Mouse (Mus musculus) limb, embryonic 12.5 days (tissue): ENCODE results near the gene Smg9. TPM values are rescaled to one million over a fixed set of nuclear protein-coding genes. Genes with fewer than 3 reads are reported as not detected.

Experiments
- ATAC-seq: fragments of 200-750 bp; cut with Nextera tagmentation; 2 replicates; pipeline ENCODE4 v1.8.0; 2017; ENCODE audit warnings: low read depth, moderate TSS enrichment; ENCODE audit not compliant: insufficient number of reproducible peaks, insufficient read depth, low FRiP score, low TSS enrichment
- H3K27ac ChIP-seq: fragments of 300-500 bp; sonication (generic); 2 replicates; pipeline ENCODE4 v1.5.1; 2016; ENCODE audit warnings: mild to moderate bottlenecking, moderate library complexity
- H3K27me3 ChIP-seq: fragments of 300-500 bp; sonication (generic); 2 replicates; pipeline ENCODE4 v1.6.1; 2016; ENCODE audit warnings: mild to moderate bottlenecking, moderate library complexity
- H3K36me3 ChIP-seq: fragments of 300-500 bp; sonication (generic); 2 replicates; pipeline ENCODE4 v1.6.1; 2016; ENCODE audit warnings: mild to moderate bottlenecking, moderate library complexity
- H3K4me1 ChIP-seq: fragments of 300-500 bp; sonication (generic); replicated peaks from 2 replicates; pipeline ENCODE4 v1.6.1; 2016
- H3K4me2 ChIP-seq: fragments of 300-500 bp; sonication (generic); 2 replicates; pipeline ENCODE4 v1.6.1; 2016; ENCODE audit warnings: mild to moderate bottlenecking, moderate library complexity
- H3K4me3 ChIP-seq: fragments of 300-500 bp; sonication (generic); replicated peaks from 2 replicates; pipeline ENCODE4 v1.5.1; 2016; ENCODE audit warnings: mild to moderate bottlenecking
- H3K9ac ChIP-seq: fragments of 300-500 bp; sonication (generic); replicated peaks from 2 replicates; pipeline ENCODE4 v1.6.1; 2016; ENCODE audit warnings: mild to moderate bottlenecking, moderate library complexity
- H3K9me3 ChIP-seq: fragments of 300-500 bp; sonication (generic); 2 replicates; pipeline ENCODE4 v1.6.1; 2016; ENCODE audit warnings: mild to moderate bottlenecking, moderate library complexity
- WGBS: fragments of 180-500 bp; shearing (Covaris S2); methylation state at CpG from one replicate; pipeline ENCODE4 v1.1.7; 2016; 5-methylcytosine and 5-hydroxymethylcytosine counted together
- polyA plus RNA-seq: library from polyadenylated mRNA; unstranded; fragments of >200 nt; fragmentation: Nextera tagmentation; extraction: Ambion mirVana; gene quantifications from 2 replicates; pipeline ENCODE4 v1.2.1, GENCODE M21; 2016

The Smg9 gene
- polyA plus RNA-seq, 1 experiment from 2014 or later = 25.4 TPM

GRCm38 (mm10) chr7:24446697-24447340 is 47.4 kb downstream of the Smg9 start:
- Histone ChIP-seq H3K27me3 (no peaks in the 10 kb centered on the region; the same call in 1 of the 2 replicates), H3K36me3 (no peaks in the 10 kb centered on the region), H3K9me3 (peaks cover 8% of the 10 kb centered on the region; the same call in 1 of the 2 replicates), H3K4me2 (no peak overlapping the region), H3K27ac (no peak overlapping the region), H3K4me3 (no peak overlapping the region), H3K9ac (no peak overlapping the region), H3K4me1 (no peaks in the 10 kb centered on the region)
- no peak for ATAC-seq
- WGBS = 76% methylated on average over 7 of the region's 7 CpGs

GRCm38 (mm10) chr7:24448782-24449517 is 49.5 kb downstream of the Smg9 start:
- ATAC-seq = no peak
- WGBS = 60% methylated on average over 14 of the region's 14 CpGs
- Histone ChIP-seq H3K4me2 (no peak overlapping the region), H3K36me3 (no peaks in the 10 kb centered on the region), H3K9me3 (peaks cover 8% of the 10 kb centered on the region; the same call in 1 of the 2 replicates), H3K27me3 (no peaks in the 10 kb centered on the region; the same call in 1 of the 2 replicates), H3K4me1 (no peaks in the 10 kb centered on the region; the same call in 1 of the 2 replicates), H3K27ac (no peak overlapping the region), H3K4me3 (no peak overlapping the region), H3K9ac (no peak overlapping the region)

GRCm38 (mm10) chr7:24450585-24451017 is 51.2 kb downstream of the Smg9 start:
- no peaks in the 10 kb centered on the region; the same call in 1 of the 2 replicates for H3K27me3 ChIP-seq
- no peak overlapping the region for H3K4me3 ChIP-seq
- H3K9me3 ChIP-seq = peaks cover 8% of the 10 kb centered on the region; the same call in 1 of the 2 replicates
- no peak overlapping the region for H3K27ac ChIP-seq
- H3K36me3 ChIP-seq = no peaks in the 10 kb centered on the region
- 55% methylated on average over 9 of the region's 9 CpGs for WGBS
- no peaks in the 10 kb centered on the region; the same call in 1 of the 2 replicates for H3K4me1 ChIP-seq
- ATAC-seq = no peak
- H3K9ac ChIP-seq = no peak overlapping the region
- no peak overlapping the region for H3K4me2 ChIP-seq

- WGBS = 82% methylated on average over 9 of the region's 9 CpGs
- H3K9me3 ChIP-seq = no peaks in the 10 kb centered on the region
These were observed 52.5 kb downstream of the Smg9 start, which contains the start of gene Irgc1 for GRCm38 (mm10) chr7:24451855-24452311. Irgc1 (minus strand) TSS chr7:24452297.

GRCm38 (mm10) chr7:24454199-24454598 is 54.8 kb downstream of the Smg9 start:
- WGBS = 80% methylated on average over 2 of the region's 2 CpGs
- H3K27ac ChIP-seq = no peak overlapping the region
- no peak for ATAC-seq

More at GRCm38 (mm10) chr7:24451855-24452311, 52.5 kb downstream of the Smg9 start, which contains the start of gene Irgc1:
- Histone ChIP-seq H3K27ac (no peak within 1 kb of the TSS), H3K9ac (no peak within 1 kb of the TSS), H3K36me3 (no peaks in the 10 kb centered on the region), H3K4me1 (no peaks in the 10 kb centered on the region; the same call in 1 of the 2 replicates), H3K4me3 (no peak within 1 kb of the TSS), H3K27me3 (no peaks in the 10 kb centered on the region; the same call in 1 of the 2 replicates), H3K4me2 (no peak within 1 kb of the TSS)
- ATAC-seq = no peak

GRCm38 (mm10) chr7:24455726-24456125 is 56.3 kb downstream of the Smg9 start:
- 74% methylated on average over 5 of the region's 5 CpGs for WGBS
- Histone ChIP-seq H3K9ac (no peak overlapping the region), H3K36me3 (no peaks in the 10 kb centered on the region), H3K4me2 (no peak overlapping the region), H3K4me1 (no peaks in the 10 kb centered on the region; the same call in 1 of the 2 replicates), H3K4me3 (no peak overlapping the region), H3K27me3 (peaks cover 5% of the 10 kb centered on the region; the same call in 1 of the 2 replicates), H3K9me3 (no peaks in the 10 kb centered on the region), H3K27ac (no peak overlapping the region)
- ATAC-seq = no peak

More at GRCm38 (mm10) chr7:24454199-24454598, 54.8 kb downstream of the Smg9 start:
- no peak overlapping the region for H3K9ac ChIP-seq
- H3K4me2 ChIP-seq = no peak overlapping the region
- H3K9me3 ChIP-seq = no peaks in the 10 kb centered on the region
- H3K4me3 ChIP-seq = no peak overlapping the region
- H3K4me1 ChIP-seq = no peaks in the 10 kb centered on the region; the same call in 1 of the 2 replicates
- H3K36me3 ChIP-seq = no peaks in the 10 kb centered on the region
- H3K27me3 ChIP-seq = no peaks in the 10 kb centered on the region; the same call in 1 of the 2 replicates

GRCm38 (mm10) chr7:24457726-24458370 is 58.4 kb downstream of the Smg9 start:
- WGBS = 55% methylated on average over 10 of the region's 10 CpGs
- H3K9me3 ChIP-seq = no peaks in the 10 kb centered on the region
- peaks cover 7% of the 10 kb centered on the region for H3K4me1 ChIP-seq
- H3K4me2 ChIP-seq = no peak overlapping the region
- no peak for ATAC-seq
- H3K4me3 ChIP-seq = no peak overlapping the region
- H3K27me3 ChIP-seq = peaks cover 13% of the 10 kb centered on the region
- no peak overlapping the region for H3K9ac ChIP-seq
- no peaks in the 10 kb centered on the region for H3K36me3 ChIP-seq
- no peak overlapping the region for H3K27ac ChIP-seq

- no peaks in the 10 kb centered on the region for H3K36me3 ChIP-seq
- H3K4me1 ChIP-seq = peaks cover 13% of the 10 kb centered on the region
- H3K9me3 ChIP-seq = no peaks in the 10 kb centered on the region
- H3K4me3 ChIP-seq = no peak overlapping the region
- no peak for ATAC-seq
- WGBS = 89% methylated on average over 5 of the region's 5 CpGs
- no peak overlapping the region for H3K4me2 ChIP-seq
- no peak overlapping the region for H3K27ac ChIP-seq
- peaks cover 13% of the 10 kb centered on the region for H3K27me3 ChIP-seq
- no peak overlapping the region for H3K9ac ChIP-seq
These were observed 60.0 kb downstream of the Smg9 start for GRCm38 (mm10) chr7:24459440-24459839.

DNA sequence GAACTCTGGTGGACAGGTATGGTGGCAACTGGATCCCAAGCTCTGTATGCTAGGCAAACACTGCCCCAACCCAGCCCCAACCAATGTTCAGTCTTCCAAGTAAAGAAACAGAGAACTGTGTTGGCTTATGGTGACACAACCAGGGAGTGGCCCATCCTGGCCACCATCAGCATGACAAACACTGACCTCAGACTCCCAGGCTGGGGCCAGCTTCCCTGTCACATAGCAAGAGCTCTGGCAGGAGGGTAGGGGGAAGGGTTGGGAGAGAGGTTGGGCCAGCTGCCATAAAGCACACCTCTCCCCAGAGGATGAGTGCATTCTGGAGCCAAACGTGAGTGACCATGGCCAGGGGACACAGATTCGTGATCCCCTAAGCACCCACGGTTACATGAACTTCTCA is 60.4 kb downstream of the Smg9 start:
- H3K27me3 ChIP-seq = peaks cover 13% of the 10 kb centered on the region
- no peak for ATAC-seq
- no peaks in the 10 kb centered on the region for H3K9me3 ChIP-seq
- no peak overlapping the region for H3K4me3 ChIP-seq
- H3K36me3 ChIP-seq = no peaks in the 10 kb centered on the region
- no peak overlapping the region for H3K4me2 ChIP-seq
- 51% methylated on average over 3 of the region's 3 CpGs for WGBS
- peaks cover 13% of the 10 kb centered on the region for H3K4me1 ChIP-seq
- H3K27ac ChIP-seq = no peak overlapping the region
- no peak overlapping the region for H3K9ac ChIP-seq

GRCm38 (mm10) chr7:24461376-24462051 is 62.1 kb downstream of the Smg9 start:
- Histone ChIP-seq H3K27me3 (peaks cover 13% of the 10 kb centered on the region), H3K9me3 (no peaks in the 10 kb centered on the region), H3K9ac (no peak overlapping the region), H3K4me3 (no peak overlapping the region), H3K4me2 (no peak overlapping the region), H3K36me3 (no peaks in the 10 kb centered on the region), H3K4me1 (peaks cover 13% of the 10 kb centered on the region), H3K27ac (no peak overlapping the region)
- WGBS = 62% methylated on average over 14 of the region's 14 CpGs
- no peak for ATAC-seq
